In the genomic region with DNA sequence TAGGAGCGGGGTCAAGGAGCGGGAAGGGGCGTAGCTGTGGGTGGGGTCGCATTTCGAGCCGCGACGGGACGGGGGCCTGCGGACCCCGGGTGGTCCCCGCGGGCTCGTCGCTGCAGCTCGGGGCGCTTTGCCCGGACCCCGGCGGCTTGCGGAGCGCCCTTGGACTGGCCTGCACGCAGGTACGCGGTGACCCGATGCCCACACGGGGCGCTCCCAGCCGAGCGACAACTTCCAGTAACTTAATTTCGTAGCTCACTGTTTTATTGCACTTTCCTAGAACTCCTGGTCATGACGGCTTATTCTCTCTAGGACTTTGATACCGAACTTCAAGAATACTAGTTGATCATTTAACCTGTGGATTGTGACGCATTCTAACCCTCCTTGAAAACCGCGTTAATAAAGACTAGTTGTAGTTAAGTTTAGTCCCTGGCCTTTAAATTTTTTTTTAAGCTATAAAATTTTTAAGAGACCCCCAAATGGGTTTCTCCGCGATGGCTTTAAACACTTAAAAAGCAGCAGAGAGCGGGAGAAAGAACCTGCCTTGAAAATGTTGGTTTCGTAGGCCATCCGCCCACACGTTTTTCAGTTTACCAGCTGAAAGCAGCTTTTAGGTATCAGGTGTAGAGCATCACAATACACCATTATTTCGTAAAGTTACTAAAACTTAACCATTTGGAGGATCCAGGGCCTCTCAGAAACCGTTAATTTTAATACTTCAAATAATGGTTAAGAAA, we compare ENCODE assay signal across 9 mouse cellular contexts. TPM values are rescaled to one million over a fixed set of nuclear protein-coding genes. Genes with fewer than 3 reads are reported as not detected.
DNase-seq lines count a peak whose midpoint lies in the region; ATAC-seq and TF ChIP-seq lines count a peak whose summit lies in the region.
"Had no signal": no experiment of that assay in that cellular context is flagged by ENCODE, and none has a peak within 500 bp of the region (broad histone marks: within the 10 kb centered on the region; RNA-seq: fewer than 3 reads in every experiment).

No protein-coding gene starts in this region.

- H3K36me3 ChIP-seq in ES-E14 (ENCODE audit: control insufficient read depth, insufficient read depth, low read length, poor library complexity, severe bottlenecking) = peaks cover 5% of the 10 kb centered on the region; the same call in 1 of the 2 replicates
- H3K36me3 ChIP-seq in erythroblast, embryonic 14.5 days (ENCODE audit: control insufficient read depth) = peaks cover 32% of the 10 kb centered on the region
- peaks cover 19% of the 10 kb centered on the region for H3K36me3 ChIP-seq in liver, embryonic 13.5 days
- H3K36me3 ChIP-seq in neural tube, embryonic 14.5 days (ENCODE audit: control insufficient read depth, insufficient read depth, low read length) = no peaks in the 10 kb centered on the region

- peak; percentile 42 for DNase-seq in embryo, embryonic 10 days (ENCODE audit: low spot score)
- DNase-seq in embryo, embryonic 9.5 days (ENCODE audit: extremely low spot score) = no peak
- DNase-seq in ES-E14 (ENCODE audit: low read depth, low spot score) = no peak
- peak; percentile 66 for DNase-seq in induced T-regulatory cell, adult 2 months (ENCODE audit: low read depth)
- no peak for DNase-seq in liver, embryonic 13.5 days
- no peak for DNase-seq in left cerebral cortex, postnatal 4 days

- H3K4me1 ChIP-seq in ES-E14 (ENCODE audit: control insufficient read depth in 2 of 2, insufficient read depth in 2 of 2, low read length in 2 of 2, poor library complexity in 1 of 2) = peaks cover 6 to 7% of the 10 kb centered on the region in 2 experiments
- H3K4me1 ChIP-seq in erythroblast, embryonic 14.5 days (ENCODE audit: control insufficient read depth) = peaks cover 51% of the 10 kb centered on the region
- peaks cover 51% of the 10 kb centered on the region for H3K4me1 ChIP-seq in liver, embryonic 13.5 days (replicated peaks)
- peaks cover 20% of the 10 kb centered on the region for H3K4me1 ChIP-seq in neural tube, embryonic 14.5 days (ENCODE audit: control insufficient read depth, insufficient read depth, low read length)

- 4% methylated on average over 44 of the region's 44 CpGs for WGBS in liver, embryonic 13.5 days (ENCODE audit: insufficient replicate concordance)
- WGBS in neural tube, embryonic 14.5 days = 5% methylated on average over 43 of the region's 44 CpGs

- H3K9ac ChIP-seq in ES-E14 (ENCODE audit: insufficient read depth, low read depth, low read length, poor library complexity, severe bottlenecking) = peak overlapping the region; percentile 98
- H3K9ac ChIP-seq in liver, embryonic 13.5 days = peak overlapping the region; percentile 99
- H3K9ac ChIP-seq in neural tube, embryonic 14.5 days (replicated peaks; ENCODE audit: low read depth, low read length) = peak overlapping the region; percentile 87

- H3K4me2 ChIP-seq in liver, embryonic 13.5 days = peak overlapping the region; percentile 91
- H3K4me2 ChIP-seq in neural tube, embryonic 14.5 days (ENCODE audit: low read depth, low read length) = peak overlapping the region; percentile 85

- no peaks in the 10 kb centered on the region for H3K9me3 ChIP-seq in ES-E14 (ENCODE audit: control insufficient read depth, insufficient read depth, low read depth, low read length)
- no peaks in the 10 kb centered on the region for H3K9me3 ChIP-seq in erythroblast, embryonic 14.5 days (ENCODE audit: control insufficient read depth, low read length)
- H3K9me3 ChIP-seq in liver, embryonic 13.5 days (replicated peaks) = no peaks in the 10 kb centered on the region
- H3K9me3 ChIP-seq in neural tube, embryonic 14.5 days (ENCODE audit: control insufficient read depth, low read length) = no peaks in the 10 kb centered on the region

- peak overlapping the region; percentile 94 to 95 for H3K4me3 ChIP-seq in ES-E14 (ENCODE audit: insufficient read depth in 1 of 2, low read depth in 1 of 2, low read length in 2 of 2, poor library complexity in 1 of 2, severe bottlenecking in 1 of 2)
- H3K4me3 ChIP-seq in erythroblast, embryonic 14.5 days (replicated peaks) = peak overlapping the region; percentile 79
- H3K4me3 ChIP-seq in liver, embryonic 13.5 days (replicated peaks) = peak overlapping the region; percentile 99
- peak overlapping the region; percentile 98 for H3K4me3 ChIP-seq in neural tube, embryonic 14.5 days (ENCODE audit: low read depth, low read length)

- peak overlapping the region; percentile 82 for H3K27ac ChIP-seq in ES-E14 (ENCODE audit: insufficient read depth, low read depth, low read length, poor library complexity, severe bottlenecking)
- peak overlapping the region; percentile 95 for H3K27ac ChIP-seq in liver, embryonic 13.5 days
- H3K27ac ChIP-seq in neural tube, embryonic 14.5 days (ENCODE audit: low read depth, low read length) = peak overlapping the region; percentile 68

- ATAC-seq in liver, embryonic 13.5 days (ENCODE audit: low read depth) = peak; percentile 4; the same call in 1 of the 2 replicates
- ATAC-seq in neural tube, embryonic 14.5 days (ENCODE audit: low read depth) = peak; percentile 10; the same call in 1 of the 2 replicates

- in situ Hi-C loops in ES-E14 (cut with MboI; ENCODE audit: low sequenced_read_pairs in 2 of 2, unreplicated experiment in 2 of 2) = no loop called here

- H3K27me3 ChIP-seq in erythroblast, embryonic 14.5 days (ENCODE audit: control insufficient read depth) = no peaks in the 10 kb centered on the region
- no peaks in the 10 kb centered on the region for H3K27me3 ChIP-seq in liver, embryonic 13.5 days
- H3K27me3 ChIP-seq in neural tube, embryonic 14.5 days (ENCODE audit: control insufficient read depth, insufficient read depth, low read length) = no peaks in the 10 kb centered on the region
- H3K27me3 ChIP-seq: Patski had no signal

- intact Hi-C loops in left cerebral cortex, postnatal 4 days (cut with DNase I) = no loop called here

TF ChIP-seq in ES-E14, 5 proteins besides CTCF, POLR2A, EP300 and RAD21:
- TF ChIP-seq MAFK (IDR thresholded peaks at IDR 0.05; ENCODE audit: insufficient read depth, low read depth, low read length) = no peak
- no peak for TF ChIP-seq ZC3H11A (IDR thresholded peaks at IDR 0.05; ENCODE audit: borderline replicate concordance, low read depth, low read length)
- no peak for TF ChIP-seq CHD2 (IDR thresholded peaks at IDR 0.05; ENCODE audit: low read depth, low read length)

RNA-seq across cellular contexts. Expression of a gene that starts 0.8 kb away (rescaled TPM):
- 84.1 and 128 TPM in 2 replicates for total RNA-seq in ES-E14 (2012; rRNA removed)
- 1.3 and 2.7 TPM in 2 replicates for polyA plus RNA-seq in erythroblast, embryonic 14.5 days (2012)
- polyA plus RNA-seq in liver, embryonic 13.5 days (2015; fragmentation: Nextera tagmentation; extraction: Ambion mirVana) = 77.9 and 99.1 TPM in 2 replicates
- 106 and 127 TPM in 2 replicates for polyA plus RNA-seq in neural tube, embryonic 14.5 days (2014; fragmentation: Nextera tagmentation; extraction: Ambion mirVana)
- total RNA-seq in left cerebral cortex, postnatal 4 days (2021) = 10 to 100 TPM; 68.4 to 71.7 TPM

Comparison
In these comparisons a context has a peak if more than half of its experiments do, and no peak if none do; other contexts are left out.
1. DNase-seq: peak in embryo, embryonic 10 days (single experiment) and induced T-regulatory cell, adult 2 months (single experiment); none in embryo, embryonic 9.5 days (single experiment), ES-E14 (single experiment), liver, embryonic 13.5 days (single experiment) and left cerebral cortex, postnatal 4 days (single experiment).
2. RNA of a gene that starts 0.8 kb away (polyA plus RNA-seq): 106 to 127 TPM in neural tube, embryonic 14.5 days and 77.9 to 99.1 TPM in liver, embryonic 13.5 days; 1.3 to 2.7 TPM in erythroblast, embryonic 14.5 days; every median in the first group is over 10 times any median in the second.
3. Peak in every context shown above with its lines, with median percentiles within 50 percentile points of each other: H3K27ac ChIP-seq, H3K4me3 ChIP-seq and H3K9ac ChIP-seq.